Mouse (Mus musculus): Measurements from ENCODE around the gene Eif4g3. TPM values are rescaled to one million over a fixed set of nuclear protein-coding genes. Genes with fewer than 3 reads are reported as not detected.
A peak's percentile ranks its signal among the peaks of the same experiment; 100 is the strongest.

Eif4g3 gene
- polyA plus RNA-seq, 1 experiment from 2014 or later: 35.2 TPM

DNA sequence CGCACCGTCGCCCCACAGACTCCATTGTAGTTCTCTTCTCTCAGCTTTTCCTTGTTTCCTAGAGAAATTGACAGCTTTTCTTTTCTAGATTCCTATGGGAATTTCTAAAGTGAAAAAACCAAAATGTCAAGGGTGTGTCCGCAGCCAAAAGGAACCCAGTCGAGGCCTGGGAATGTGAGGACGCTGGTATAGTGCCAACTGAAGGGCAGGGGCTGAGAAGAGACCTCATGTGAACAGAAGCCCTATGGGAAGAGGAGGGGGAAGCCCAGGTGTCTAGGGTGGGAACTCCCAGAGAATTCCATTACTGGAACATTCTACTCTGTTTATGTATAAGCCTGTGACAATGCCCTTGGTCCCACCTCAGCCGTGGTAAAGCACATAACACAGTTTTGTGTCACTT lies 145.4 kb downstream of the Eif4g3 start:
- H3K36me3 ChIP-seq (replicated peaks; ENCODE audit: control insufficient read depth, insufficient read depth, low read depth, low read length): no peaks in the 10 kb centered on the region
- H3K27me3 ChIP-seq (ENCODE audit: control insufficient read depth, insufficient read depth, low read length): no peaks in the 10 kb centered on the region
- H3K9ac ChIP-seq (replicated peaks; ENCODE audit: low read length): no peak overlapping the region
- no peak overlapping the region for H3K4me3 ChIP-seq (ENCODE audit: low read depth, low read length)
- DNase-seq (ENCODE audit: low spot score) (no peak), ATAC-seq (replicated peaks; ENCODE audit: insufficient number of reproducible peaks, low FRiP score, low TSS enrichment, low read depth) (no peak)
- no peaks in the 10 kb centered on the region for H3K4me1 ChIP-seq (ENCODE audit: control insufficient read depth, insufficient read depth, low read length)
- H3K27ac ChIP-seq (replicated peaks; ENCODE audit: low read depth, low read length): no peak overlapping the region
- 94% methylated on average over 7 of the region's 7 CpGs for WGBS
- no peaks in the 10 kb centered on the region for H3K9me3 ChIP-seq (replicated peaks; ENCODE audit: control insufficient read depth, low read length)
- no peak overlapping the region for H3K4me2 ChIP-seq (ENCODE audit: low read depth, low read length)

DNA sequence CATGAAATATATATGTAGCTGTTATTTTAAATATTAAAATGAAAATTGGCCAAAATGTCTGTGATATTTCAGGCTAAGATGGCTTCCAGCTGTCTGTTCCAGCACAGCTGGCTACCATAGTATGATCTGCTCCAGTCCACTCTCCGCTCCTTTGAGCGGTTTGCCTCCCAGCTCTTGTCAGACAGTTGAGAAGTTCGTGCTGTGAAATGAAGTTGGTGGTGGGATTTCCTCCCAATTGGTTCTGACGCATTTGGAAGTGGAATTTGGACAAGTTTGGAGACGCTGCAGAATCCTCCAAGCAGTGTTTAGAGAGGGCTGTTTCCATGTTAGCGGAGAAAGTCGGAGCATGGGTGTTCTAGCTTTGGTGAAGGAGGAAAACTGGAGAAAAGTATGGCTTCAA lies 148.5 kb downstream of the Eif4g3 start:
- Histone ChIP-seq H3K4me1 (ENCODE audit: control insufficient read depth, insufficient read depth, low read length) (no peaks in the 10 kb centered on the region), H3K9me3 (replicated peaks; ENCODE audit: control insufficient read depth, low read length) (no peaks in the 10 kb centered on the region), H3K27ac (replicated peaks; ENCODE audit: low read depth, low read length) (no peak overlapping the region), H3K27me3 (ENCODE audit: control insufficient read depth, insufficient read depth, low read length) (no peaks in the 10 kb centered on the region), H3K4me2 (ENCODE audit: low read depth, low read length) (no peak overlapping the region), H3K4me3 (ENCODE audit: low read depth, low read length) (no peak overlapping the region), H3K9ac (replicated peaks; ENCODE audit: low read length) (no peak overlapping the region), H3K36me3 (replicated peaks; ENCODE audit: control insufficient read depth, insufficient read depth, low read depth, low read length) (no peaks in the 10 kb centered on the region)
- 87% methylated on average over 7 of the region's 7 CpGs for WGBS
- DNase-seq (ENCODE audit: low spot score) (no peak), ATAC-seq (replicated peaks; ENCODE audit: insufficient number of reproducible peaks, low FRiP score, low TSS enrichment, low read depth) (no peak)

DNA sequence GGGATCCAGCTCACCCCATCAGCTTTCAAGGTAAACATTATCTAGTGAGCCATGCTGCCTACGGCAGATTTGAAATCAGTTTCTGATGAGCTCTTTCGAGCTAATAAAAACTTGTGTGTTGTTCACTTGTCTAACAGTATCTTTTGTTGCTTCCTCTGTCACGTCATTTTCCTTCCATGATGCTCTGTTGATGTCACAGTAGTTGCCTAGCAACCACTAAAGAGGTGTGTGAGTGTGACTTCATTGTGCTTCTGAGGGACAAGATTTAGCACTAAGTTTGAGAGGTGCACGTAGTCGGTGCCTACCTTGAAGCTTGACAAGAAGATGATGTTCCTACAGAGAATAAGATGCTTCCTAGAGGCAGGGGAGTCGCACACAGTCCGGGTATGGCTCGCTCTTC lies 154.4 kb downstream of the Eif4g3 start:
- no peak for ATAC-seq (replicated peaks; ENCODE audit: insufficient number of reproducible peaks, low FRiP score, low TSS enrichment, low read depth)
- no peaks in the 10 kb centered on the region for H3K36me3 ChIP-seq (replicated peaks; ENCODE audit: control insufficient read depth, insufficient read depth, low read depth, low read length)
- H3K4me1 ChIP-seq (ENCODE audit: control insufficient read depth, insufficient read depth, low read length): no peaks in the 10 kb centered on the region

DNA sequence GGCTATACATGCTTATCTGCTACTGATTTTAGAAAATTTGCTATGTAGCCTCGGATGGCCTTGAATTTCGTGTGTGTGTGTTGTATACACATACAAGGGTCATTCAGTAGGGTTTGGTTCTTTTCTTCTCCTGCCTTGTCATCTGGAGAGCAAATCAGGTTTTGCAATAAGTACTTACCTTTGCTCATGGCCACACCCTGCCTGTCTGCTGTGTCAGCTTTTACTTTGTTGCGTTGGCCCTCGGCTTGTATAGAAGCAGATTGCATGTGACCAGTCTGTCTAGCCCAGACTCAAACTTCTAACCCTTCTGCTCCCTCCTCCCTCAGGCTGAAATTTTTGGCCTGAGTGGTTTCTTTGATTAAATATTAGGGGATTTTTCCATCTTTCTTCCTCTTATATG lies 157.2 kb downstream of the Eif4g3 start:
- peaks cover 2% of the 10 kb centered on the region; the same call in 1 of the 2 replicates for H3K36me3 ChIP-seq (replicated peaks; ENCODE audit: control insufficient read depth, insufficient read depth, low read depth, low read length)
- no peak overlapping the region for H3K9ac ChIP-seq (replicated peaks; ENCODE audit: low read length)
- no peaks in the 10 kb centered on the region for H3K9me3 ChIP-seq (replicated peaks; ENCODE audit: control insufficient read depth, low read length)
- no peak overlapping the region for H3K4me2 ChIP-seq (ENCODE audit: low read depth, low read length)
- no peaks in the 10 kb centered on the region for H3K27me3 ChIP-seq (ENCODE audit: control insufficient read depth, insufficient read depth, low read length)
- no peak for DNase-seq (ENCODE audit: low spot score)
- WGBS: 91% methylated on average over 4 of the region's 4 CpGs
- no peak overlapping the region for H3K4me3 ChIP-seq (ENCODE audit: low read depth, low read length)
- no peak overlapping the region for H3K27ac ChIP-seq (replicated peaks; ENCODE audit: low read depth, low read length)
- ATAC-seq (replicated peaks; ENCODE audit: insufficient number of reproducible peaks, low FRiP score, low TSS enrichment, low read depth): no peak
- no peaks in the 10 kb centered on the region for H3K4me1 ChIP-seq (ENCODE audit: control insufficient read depth, insufficient read depth, low read length)

More for the DNA sequence above, 154.4 kb downstream of the Eif4g3 start:
- no peak for DNase-seq (ENCODE audit: low spot score)
- H3K9me3 ChIP-seq (replicated peaks; ENCODE audit: control insufficient read depth, low read length): no peaks in the 10 kb centered on the region
- no peak overlapping the region for H3K4me3 ChIP-seq (ENCODE audit: low read depth, low read length)
- no peak overlapping the region for H3K9ac ChIP-seq (replicated peaks; ENCODE audit: low read length)
- H3K4me2 ChIP-seq (ENCODE audit: low read depth, low read length): no peak overlapping the region
- 91% methylated on average over 8 of the region's 8 CpGs for WGBS
- no peaks in the 10 kb centered on the region for H3K27me3 ChIP-seq (ENCODE audit: control insufficient read depth, insufficient read depth, low read length)
- no peak overlapping the region for H3K27ac ChIP-seq (replicated peaks; ENCODE audit: low read depth, low read length)

DNA sequence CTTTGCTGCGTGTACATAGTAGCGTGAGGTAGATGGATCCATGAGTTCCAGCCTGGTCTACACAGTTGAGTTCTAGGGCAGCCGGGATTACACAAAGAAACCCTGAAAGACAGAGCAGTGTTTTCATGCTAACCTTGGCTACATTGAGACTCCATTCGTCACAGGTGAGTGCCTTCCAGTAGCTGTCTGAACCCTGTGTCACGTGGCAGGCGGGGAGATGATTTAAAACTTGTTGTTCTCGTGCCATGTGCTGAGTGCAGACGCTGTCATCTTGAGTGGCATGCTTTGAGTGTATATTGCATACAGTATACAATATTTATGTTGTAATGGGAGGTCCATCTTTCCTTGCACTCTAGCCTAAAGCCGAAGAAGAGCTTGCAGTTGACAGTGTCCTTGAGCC lies 158.4 kb downstream of the Eif4g3 start:
- 93% methylated on average over 9 of the region's 9 CpGs for WGBS
- Histone ChIP-seq H3K4me3 (ENCODE audit: low read depth, low read length) (no peak overlapping the region), H3K27me3 (ENCODE audit: control insufficient read depth, insufficient read depth, low read length) (no peaks in the 10 kb centered on the region), H3K4me1 (ENCODE audit: control insufficient read depth, insufficient read depth, low read length) (no peaks in the 10 kb centered on the region), H3K27ac (replicated peaks; ENCODE audit: low read depth, low read length) (no peak overlapping the region), H3K4me2 (ENCODE audit: low read depth, low read length) (no peak overlapping the region), H3K36me3 (replicated peaks; ENCODE audit: control insufficient read depth, insufficient read depth, low read depth, low read length) (peaks cover 2% of the 10 kb centered on the region; the same call in 1 of the 2 replicates), H3K9ac (replicated peaks; ENCODE audit: low read length) (no peak overlapping the region), H3K9me3 (replicated peaks; ENCODE audit: control insufficient read depth, low read length) (no peaks in the 10 kb centered on the region)
- ATAC-seq (replicated peaks; ENCODE audit: insufficient number of reproducible peaks, low FRiP score, low TSS enrichment, low read depth) (no peak), DNase-seq (ENCODE audit: low spot score) (no peak)

DNA sequence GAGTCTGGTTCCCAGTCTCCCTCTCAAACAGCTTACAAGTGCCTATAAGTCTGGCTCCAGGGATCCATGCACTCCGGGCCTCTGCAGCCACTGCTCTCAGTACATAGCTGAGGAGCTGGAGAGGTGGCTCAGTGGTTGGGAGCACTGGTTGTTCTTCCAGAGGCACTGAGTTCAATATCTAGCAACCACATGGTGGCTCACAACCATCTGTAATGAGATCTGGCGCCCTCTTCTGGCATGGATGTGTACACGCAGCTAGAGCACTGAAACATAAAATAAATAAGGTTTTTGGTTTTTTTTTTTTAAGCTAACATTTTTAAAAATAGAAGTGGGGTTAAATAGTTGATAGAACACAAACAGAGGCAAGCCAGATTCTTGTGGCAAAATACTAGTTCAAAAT lies 161.2 kb downstream of the Eif4g3 start:
- no peak for ATAC-seq (replicated peaks; ENCODE audit: insufficient number of reproducible peaks, low FRiP score, low TSS enrichment, low read depth)
- WGBS: 44% methylated on average over 3 of the region's 3 CpGs
- Histone ChIP-seq H3K4me1 (ENCODE audit: control insufficient read depth, insufficient read depth, low read length) (no peaks in the 10 kb centered on the region), H3K9ac (replicated peaks; ENCODE audit: low read length) (no peak overlapping the region), H3K4me2 (ENCODE audit: low read depth, low read length) (no peak overlapping the region), H3K27me3 (ENCODE audit: control insufficient read depth, insufficient read depth, low read length) (no peaks in the 10 kb centered on the region), H3K36me3 (replicated peaks; ENCODE audit: control insufficient read depth, insufficient read depth, low read depth, low read length) (peaks cover 10% of the 10 kb centered on the region), H3K9me3 (replicated peaks; ENCODE audit: control insufficient read depth, low read length) (no peaks in the 10 kb centered on the region), H3K27ac (replicated peaks; ENCODE audit: low read depth, low read length) (no peak overlapping the region), H3K4me3 (ENCODE audit: low read depth, low read length) (no peak overlapping the region)
- peak; percentile 54 for DNase-seq (ENCODE audit: low spot score)

DNA sequence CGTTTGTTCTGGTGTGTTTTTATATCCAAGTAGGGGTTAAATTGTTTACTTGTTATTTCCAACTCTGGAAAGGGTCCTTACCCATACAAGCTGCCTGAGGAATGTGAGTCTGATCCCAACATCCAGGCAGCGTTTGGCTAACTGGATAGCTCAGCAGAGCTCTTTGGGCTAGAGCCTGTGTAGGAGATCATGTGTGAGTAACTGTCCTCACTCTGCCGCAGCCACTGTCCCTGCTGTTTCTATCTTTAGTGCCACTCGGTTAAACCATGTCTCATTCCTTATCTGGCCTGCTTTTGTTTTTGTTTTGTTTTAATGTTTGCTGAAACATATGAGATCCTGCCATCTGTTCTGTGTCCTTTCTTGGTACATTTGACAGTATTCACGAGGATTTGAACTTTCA lies 168.1 kb downstream of the Eif4g3 start:
- 83% methylated on average over 5 of the region's 5 CpGs for WGBS
- ATAC-seq (replicated peaks; ENCODE audit: insufficient number of reproducible peaks, low FRiP score, low TSS enrichment, low read depth): no peak
- Histone ChIP-seq H3K4me2 (ENCODE audit: low read depth, low read length) (no peak overlapping the region), H3K27ac (replicated peaks; ENCODE audit: low read depth, low read length) (no peak overlapping the region), H3K27me3 (ENCODE audit: control insufficient read depth, insufficient read depth, low read length) (no peaks in the 10 kb centered on the region), H3K36me3 (replicated peaks; ENCODE audit: control insufficient read depth, insufficient read depth, low read depth, low read length) (peaks cover 13% of the 10 kb centered on the region), H3K9ac (replicated peaks; ENCODE audit: low read length) (no peak overlapping the region), H3K4me3 (ENCODE audit: low read depth, low read length) (no peak overlapping the region), H3K9me3 (replicated peaks; ENCODE audit: control insufficient read depth, low read length) (no peaks in the 10 kb centered on the region), H3K4me1 (ENCODE audit: control insufficient read depth, insufficient read depth, low read length) (no peaks in the 10 kb centered on the region)
- no peak for DNase-seq (ENCODE audit: low spot score)

DNA sequence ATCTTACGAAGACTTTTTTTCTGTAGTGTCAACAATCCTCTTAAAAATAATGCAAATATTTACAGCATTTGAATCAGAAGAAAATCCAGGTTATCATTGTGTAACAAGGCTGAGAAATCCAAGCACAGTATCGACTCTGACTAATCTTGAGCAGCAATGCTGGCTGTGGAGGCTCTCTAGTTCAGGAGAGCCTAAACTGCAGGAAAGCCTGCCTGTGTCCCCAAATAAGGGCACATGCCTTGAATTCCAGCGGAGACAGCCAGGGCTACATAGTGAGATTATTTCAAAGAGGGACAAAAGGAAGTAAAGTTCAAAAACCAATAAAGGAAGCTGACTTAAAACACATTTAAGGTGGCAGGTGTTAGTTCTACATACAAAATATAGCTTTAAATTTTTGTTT lies 168.7 kb downstream of the Eif4g3 start:
- ATAC-seq (replicated peaks; ENCODE audit: insufficient number of reproducible peaks, low FRiP score, low TSS enrichment, low read depth) (no peak), DNase-seq (ENCODE audit: low spot score) (no peak)
- 87% methylated on average over 3 of the region's 3 CpGs for WGBS
- Histone ChIP-seq H3K4me1 (ENCODE audit: control insufficient read depth, insufficient read depth, low read length) (no peaks in the 10 kb centered on the region), H3K9me3 (replicated peaks; ENCODE audit: control insufficient read depth, low read length) (no peaks in the 10 kb centered on the region), H3K27ac (replicated peaks; ENCODE audit: low read depth, low read length) (no peak overlapping the region), H3K4me2 (ENCODE audit: low read depth, low read length) (no peak overlapping the region), H3K36me3 (replicated peaks; ENCODE audit: control insufficient read depth, insufficient read depth, low read depth, low read length) (peaks cover 13% of the 10 kb centered on the region), H3K27me3 (ENCODE audit: control insufficient read depth, insufficient read depth, low read length) (no peaks in the 10 kb centered on the region), H3K9ac (replicated peaks; ENCODE audit: low read length) (no peak overlapping the region), H3K4me3 (ENCODE audit: low read depth, low read length) (no peak overlapping the region)
